Mouse (Mus musculus) cerebral cortex, adult 2 months (tissue): ENCODE data around the gene Etv5.

Source experiments
- WGBS: fragments of 180-500 bp; shearing (Covaris S2); methylation state at CpG from one replicate; pipeline ENCODE4 v1.1.7; 2018; 5-methylcytosine and 5-hydroxymethylcytosine counted together

Etv5 gene

GRCm38 (mm10) chr16:22341236-22341671 lies 98.3 kb downstream of the Etv5 start:
- 56% methylated on average over 4 of the region's 4 CpGs for WGBS

GRCm38 (mm10) chr16:22335781-22336180 lies 103.7 kb downstream of the Etv5 start:
- WGBS = 81% methylated on average over 3 of the region's 3 CpGs
